Mouse (Mus musculus) forebrain, postnatal 0 days (tissue): ENCODE results near the gene Tacr1. TPM values are rescaled to one million over a fixed set of nuclear protein-coding genes. Genes with fewer than 3 reads are reported as not detected.
"Not testable (repeated sequence)": the region's sequence is repeated elsewhere in the genome, so short reads cannot be mapped to it uniquely, and the experiment has no call there.

ENCODE experiments used
- ATAC-seq: fragments of 200-750 bp; cut with Nextera tagmentation; 2 replicates; pipeline ENCODE4 v1.8.0; 2017; ENCODE audit warnings: mild to moderate bottlenecking, moderate library complexity
- DNase-seq: peaks from one replicate; pipeline ENCODE4 v3.0.0-alpha.2; 2015
- H3K27ac ChIP-seq: fragments of 300-500 bp; sonication (generic); 2 replicates; pipeline ENCODE4 v1.5.1; 2014; ENCODE audit warnings: low read depth, mild to moderate bottlenecking, antibody characterized with exemption, low read length, moderate library complexity, mixed read lengths
- H3K27me3 ChIP-seq: fragments of 300-500 bp; sonication (generic); 2 replicates; pipeline ENCODE4 v1.6.1; 2014; ENCODE audit warnings: mild to moderate bottlenecking, low read length, mixed read lengths; ENCODE audit not compliant: insufficient read depth
- H3K36me3 ChIP-seq: fragments of 300-500 bp; sonication (generic); 2 replicates; pipeline ENCODE4 v1.6.1; 2014; ENCODE audit warnings: mild to moderate bottlenecking, moderate library complexity; ENCODE audit not compliant: insufficient read depth
- H3K4me1 ChIP-seq: fragments of 300-500 bp; sonication (generic); 2 replicates; pipeline ENCODE4 v1.6.1; 2014; ENCODE audit warnings: antibody characterized with exemption; ENCODE audit not compliant: insufficient read depth
- H3K4me2 ChIP-seq: fragments of 300-500 bp; sonication (generic); 2 replicates; pipeline ENCODE4 v1.6.1; 2014; ENCODE audit warnings: low read depth, mild to moderate bottlenecking, moderate library complexity
- H3K4me3 ChIP-seq: fragments of 300-500 bp; sonication (generic); 2 replicates; pipeline ENCODE4 v1.5.1; 2014; ENCODE audit warnings: low read depth, low read length, mixed read lengths
- H3K9ac ChIP-seq: fragments of 300-500 bp; sonication (generic); 2 replicates; pipeline ENCODE4 v1.6.1; 2014; ENCODE audit warnings: mild to moderate bottlenecking
- H3K9me3 ChIP-seq: fragments of 300-500 bp; sonication (generic); 2 replicates; pipeline ENCODE4 v1.6.1; 2016; ENCODE audit warnings: low read length
- CTCF ChIP-seq: sonication (generic); IDR thresholded peaks from 2 replicates; pipeline ENCODE4 v1.5.1; 2016; ENCODE audit warnings: antibody characterized with exemption, control low read depth, low read depth
- WGBS: fragments of 180-500 bp; shearing (Covaris S2); extraction: QIAGEN DNeasy Blood & Tissue Kit; methylation state at CpG from one replicate; pipeline ENCODE4 v1.1.7; 2014; 5-methylcytosine and 5-hydroxymethylcytosine counted together
- polyA plus RNA-seq: library from polyadenylated mRNA; unstranded; fragments of >200 nt; fragmentation: Nextera tagmentation; extraction: Ambion mirVana; gene quantifications from 2 replicates; pipeline ENCODE4 v1.2.1, GENCODE M21; 2015
- total RNA-seq: library from RNA; depleted of rRNA; stranded (reverse); fragments of >200 nt; gene quantifications from 2 replicates; pipeline ENCODE4 v1.2.3, GENCODE M21; 2014

The Tacr1 gene
- total and polyA plus RNA-seq, 2 experiments from 2014 or later = 2.2 to 3.8 TPM

DNA sequence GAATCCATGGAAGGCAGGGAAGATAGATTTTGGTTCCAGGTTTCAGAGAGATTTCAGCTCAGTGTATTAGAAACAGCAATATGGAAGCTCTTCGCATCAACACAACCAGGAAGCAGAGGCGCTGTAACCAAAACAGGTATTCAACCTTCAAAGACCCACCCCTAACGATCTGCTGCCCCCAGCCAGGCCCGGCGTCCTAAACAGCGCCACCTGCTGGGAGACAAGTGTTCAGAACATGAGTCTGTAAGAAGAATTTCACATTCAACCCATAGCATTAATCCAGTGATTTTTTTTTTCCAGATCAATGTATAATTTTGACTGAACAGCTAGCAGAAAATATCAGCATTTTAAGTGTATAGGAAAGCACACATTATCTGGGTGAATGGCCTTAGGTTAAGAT, 26.8 kb downstream of the Tacr1 start:
- no peaks in the 10 kb centered on the region for H3K9me3 ChIP-seq
- no peak overlapping the region for H3K27ac ChIP-seq
- TF ChIP-seq CTCF = 0 out of 2 replicates have a peak, but pooled peaks have one; percentile 8
- no peak overlapping the region for H3K9ac ChIP-seq
- H3K36me3 ChIP-seq = no peaks in the 10 kb centered on the region
- no peaks in the 10 kb centered on the region for H3K27me3 ChIP-seq
- H3K4me2 ChIP-seq = no peak overlapping the region
- DNase-seq (no peak), ATAC-seq (no peak)
- 67% methylated on average over 6 of the region's 6 CpGs for WGBS
- H3K4me1 ChIP-seq = no peaks in the 10 kb centered on the region
- H3K4me3 ChIP-seq = no peak overlapping the region

DNA sequence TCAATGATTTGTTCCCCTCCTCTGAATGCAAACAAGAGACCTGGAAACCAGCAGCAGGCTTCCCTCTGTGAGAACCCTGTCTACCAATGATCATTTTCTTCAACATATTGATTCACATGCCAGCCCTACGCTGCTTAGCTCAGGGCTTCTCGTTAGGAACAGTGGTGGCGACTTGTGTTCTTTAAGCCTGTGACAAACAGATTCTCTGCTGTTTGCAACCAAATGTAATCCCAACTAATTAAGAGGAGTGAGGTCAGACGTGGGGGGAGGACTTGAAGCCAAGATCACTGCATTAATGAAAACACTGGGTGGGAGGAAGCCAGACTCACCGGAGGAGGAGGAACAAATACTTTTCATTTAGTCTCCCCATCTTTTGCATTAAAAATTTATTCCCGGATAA, 27.6 kb downstream of the Tacr1 start:
- Histone ChIP-seq H3K4me3 (no peak overlapping the region), H3K36me3 (no peaks in the 10 kb centered on the region), H3K9ac (no peak overlapping the region), H3K4me2 (no peak overlapping the region), H3K9me3 (no peaks in the 10 kb centered on the region), H3K27ac (no peak overlapping the region), H3K4me1 (no peaks in the 10 kb centered on the region), H3K27me3 (no peaks in the 10 kb centered on the region)
- ATAC-seq = no peak
- no peak for TF ChIP-seq CTCF
- no peak for DNase-seq
- 16% methylated on average over 6 of the region's 6 CpGs for WGBS

DNA sequence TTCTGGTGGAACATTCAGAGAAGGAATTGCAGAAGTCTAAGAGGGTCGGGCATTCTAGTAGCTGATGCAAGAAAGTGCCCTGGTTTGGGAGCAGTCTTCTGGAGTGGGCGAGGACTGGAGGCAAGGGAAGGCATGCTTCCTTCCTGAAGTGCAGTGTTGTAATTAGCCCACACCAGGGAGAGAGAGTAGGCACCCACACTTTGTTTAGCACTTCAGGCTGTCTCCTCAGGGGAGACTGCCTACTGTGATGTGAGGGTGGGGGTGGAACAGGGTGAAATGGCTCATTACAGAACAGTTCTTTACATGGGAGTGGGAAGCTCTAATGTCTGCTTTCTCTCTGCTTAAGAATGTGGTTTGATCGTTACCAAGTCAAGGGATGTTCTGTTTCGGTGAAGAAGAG, 35.0 kb downstream of the Tacr1 start:
- no peak overlapping the region for H3K27ac ChIP-seq
- H3K4me3 ChIP-seq = no peak overlapping the region
- H3K4me1 ChIP-seq = no peaks in the 10 kb centered on the region
- H3K4me2 ChIP-seq = no peak overlapping the region
- no peaks in the 10 kb centered on the region for H3K36me3 ChIP-seq
- ATAC-seq = no peak
- 56% methylated on average over 4 of the region's 4 CpGs for WGBS
- H3K9me3 ChIP-seq = no peaks in the 10 kb centered on the region
- H3K9ac ChIP-seq = no peak overlapping the region
- no peak for DNase-seq
- no peaks in the 10 kb centered on the region for H3K27me3 ChIP-seq
- no peak for TF ChIP-seq CTCF

DNA sequence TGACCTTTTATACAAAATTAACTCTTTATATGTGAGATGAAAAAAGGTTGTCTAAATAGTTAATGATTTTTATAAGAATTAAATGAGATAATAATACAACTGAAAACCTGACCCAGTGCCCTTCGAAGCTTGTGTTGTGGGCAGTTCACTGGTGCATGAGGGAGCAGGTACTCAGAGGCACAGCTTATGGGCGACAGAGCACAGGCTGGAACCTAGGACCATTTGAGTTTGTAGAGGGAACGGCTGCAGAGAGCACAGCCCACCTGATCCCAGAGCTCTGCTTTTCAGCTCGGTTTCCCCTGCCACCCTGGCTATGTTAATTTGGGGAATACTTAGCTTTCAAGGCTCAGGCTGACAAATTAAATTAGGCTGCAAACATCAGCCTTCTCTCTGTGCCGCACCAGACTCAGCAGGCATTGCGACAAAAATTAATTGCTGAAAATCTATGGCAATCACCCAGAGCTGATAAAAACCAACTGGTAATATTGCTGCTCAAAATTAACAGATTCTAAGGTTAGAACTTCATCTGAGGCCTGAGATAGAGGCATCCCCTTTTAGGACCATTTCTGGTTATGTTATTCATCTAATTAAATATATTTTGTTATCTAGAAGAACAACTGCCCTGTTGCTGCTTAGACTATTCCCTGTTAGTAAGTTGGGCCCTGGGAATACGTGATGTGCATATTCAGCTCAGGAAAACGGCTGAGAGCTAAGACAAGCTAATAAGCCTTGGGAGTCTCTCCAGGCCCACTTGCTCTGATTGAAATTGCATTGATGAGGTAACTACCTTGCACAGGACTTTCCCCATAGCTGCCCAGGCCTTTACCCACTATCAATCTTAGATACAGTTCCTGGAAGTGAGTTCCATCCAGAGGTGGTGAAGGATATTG, 50.3 kb downstream of the Tacr1 start:
- not testable (repeated sequence) for H3K27me3 ChIP-seq, H3K36me3 ChIP-seq, H3K4me2 ChIP-seq, H3K27ac ChIP-seq, H3K9ac ChIP-seq, DNase-seq, H3K9me3 ChIP-seq, H3K4me3 ChIP-seq, H3K4me1 ChIP-seq
- WGBS = 54% methylated on average over 8 of the region's 8 CpGs
- ATAC-seq = peak; percentile 23; the same call in 1 of the 2 replicates

DNA sequence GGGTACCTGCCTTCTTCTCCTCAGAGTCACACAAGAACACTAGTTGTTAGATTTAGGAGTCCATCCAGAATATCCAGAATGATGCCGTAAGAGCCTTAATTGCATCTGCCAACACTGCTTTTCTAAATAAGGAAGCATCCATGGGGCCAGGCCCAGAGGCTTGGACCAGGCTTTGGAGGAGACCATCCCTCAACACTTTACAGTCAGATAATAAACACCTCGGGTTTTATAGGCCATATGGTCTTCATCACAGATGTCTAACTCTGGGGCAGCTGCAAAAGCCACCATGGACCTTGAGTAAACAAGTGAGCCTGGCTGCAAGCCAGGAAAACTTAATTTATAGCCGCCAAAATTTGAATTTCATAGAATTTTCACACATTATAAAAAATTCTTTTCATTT, 53.1 kb downstream of the Tacr1 start:
- Histone ChIP-seq H3K9ac (no peak overlapping the region), H3K27me3 (no peaks in the 10 kb centered on the region), H3K4me2 (no peak overlapping the region), H3K9me3 (no peaks in the 10 kb centered on the region), H3K36me3 (no peaks in the 10 kb centered on the region), H3K4me1 (no peaks in the 10 kb centered on the region), H3K27ac (no peak overlapping the region), H3K4me3 (no peak overlapping the region)
- TF ChIP-seq CTCF = no peak
- peak; percentile 39 for DNase-seq
- ATAC-seq = no peak; the same call in 1 of the 2 replicates
- WGBS = 57% methylated on average over 3 of the region's 3 CpGs

DNA sequence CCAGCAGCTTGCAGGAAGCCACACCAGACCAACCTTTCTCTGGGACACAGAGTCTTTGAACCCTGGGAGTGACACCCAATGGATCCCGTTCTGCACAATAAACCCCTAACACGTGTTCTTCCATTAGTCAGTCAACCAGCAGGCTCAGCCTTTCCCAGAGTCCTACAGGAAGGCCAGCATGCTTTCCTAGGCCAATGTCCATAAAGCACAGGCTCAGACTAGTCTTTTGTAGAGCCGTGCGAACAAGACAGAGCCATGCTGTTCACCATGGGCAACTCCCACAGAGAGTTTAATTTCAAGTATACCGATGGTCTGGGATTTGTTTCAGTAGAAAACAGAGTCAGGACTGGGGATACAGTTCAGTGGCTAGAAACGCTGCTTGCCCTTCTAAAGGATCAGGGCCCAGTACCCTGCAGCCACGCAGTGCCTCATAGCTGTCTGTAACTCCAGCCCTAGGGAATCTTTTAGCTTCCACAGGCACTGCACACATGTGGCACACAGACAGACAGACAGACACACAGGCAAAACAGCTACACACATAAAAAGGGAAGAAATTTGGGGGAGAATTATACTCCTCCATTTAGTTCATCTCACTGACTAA, 55.1 kb downstream of the Tacr1 start:
- 78% methylated on average over 7 of the region's 7 CpGs for WGBS
- no peaks in the 10 kb centered on the region for H3K9me3 ChIP-seq
- no peak overlapping the region for H3K9ac ChIP-seq
- ATAC-seq (no peak), DNase-seq (no peak)
- no peak for TF ChIP-seq CTCF
- H3K4me1 ChIP-seq = no peaks in the 10 kb centered on the region
- H3K4me3 ChIP-seq = no peak overlapping the region
- no peak overlapping the region for H3K27ac ChIP-seq
- H3K4me2 ChIP-seq = no peak overlapping the region
- no peaks in the 10 kb centered on the region for H3K36me3 ChIP-seq
- H3K27me3 ChIP-seq = no peaks in the 10 kb centered on the region

DNA sequence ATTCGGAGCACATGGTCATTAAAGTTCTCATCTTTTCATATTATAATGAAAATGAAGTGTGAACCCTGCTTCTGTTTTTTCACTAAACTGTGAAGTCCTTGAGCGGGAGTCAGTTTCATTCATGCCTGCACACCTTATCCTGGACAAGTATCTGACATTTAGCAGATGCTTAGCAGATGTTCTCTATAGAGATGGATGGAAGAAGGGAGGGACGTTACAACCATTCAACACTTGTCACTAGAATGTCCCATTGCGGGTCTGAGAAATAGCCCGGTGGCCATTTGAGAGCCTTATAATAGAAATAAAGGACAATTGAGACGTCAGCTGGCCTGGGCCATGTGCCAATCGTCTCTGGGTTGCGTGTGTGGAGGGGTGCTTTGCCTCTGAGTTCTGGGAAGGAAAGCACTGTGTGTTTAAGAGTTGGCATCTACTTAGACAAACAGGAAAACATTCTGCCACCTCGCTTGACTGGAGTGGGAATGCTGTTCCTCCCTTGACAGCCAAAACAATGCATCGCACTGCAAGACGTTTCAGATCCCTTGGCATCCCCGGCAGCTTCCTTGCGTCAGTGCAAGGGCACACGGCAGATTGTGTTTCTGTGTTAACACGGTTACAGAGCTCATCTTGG, 56.7 kb downstream of the Tacr1 start:
- DNase-seq (peak; percentile 64), ATAC-seq (peak; percentile 89)
- H3K9me3 ChIP-seq = no peaks in the 10 kb centered on the region
- peak overlapping the region; percentile 5; the same call in 1 of the 2 replicates for H3K4me2 ChIP-seq
- H3K27me3 ChIP-seq = no peaks in the 10 kb centered on the region
- TF ChIP-seq CTCF = no peak
- H3K27ac ChIP-seq = no peak overlapping the region
- H3K4me1 ChIP-seq = no peaks in the 10 kb centered on the region
- 22% methylated on average over 15 of the region's 15 CpGs for WGBS
- no peak overlapping the region for H3K9ac ChIP-seq
- no peak overlapping the region for H3K4me3 ChIP-seq
- no peaks in the 10 kb centered on the region for H3K36me3 ChIP-seq
